Mouse (Mus musculus) cerebellum, adult 8-10 months (tissue): Measurements from ENCODE around the gene Klrg1.

Source experiments
- DNase-seq: peaks from one replicate; pipeline ENCODE4 v3.0.0; 2022

Klrg1 gene

DNA sequence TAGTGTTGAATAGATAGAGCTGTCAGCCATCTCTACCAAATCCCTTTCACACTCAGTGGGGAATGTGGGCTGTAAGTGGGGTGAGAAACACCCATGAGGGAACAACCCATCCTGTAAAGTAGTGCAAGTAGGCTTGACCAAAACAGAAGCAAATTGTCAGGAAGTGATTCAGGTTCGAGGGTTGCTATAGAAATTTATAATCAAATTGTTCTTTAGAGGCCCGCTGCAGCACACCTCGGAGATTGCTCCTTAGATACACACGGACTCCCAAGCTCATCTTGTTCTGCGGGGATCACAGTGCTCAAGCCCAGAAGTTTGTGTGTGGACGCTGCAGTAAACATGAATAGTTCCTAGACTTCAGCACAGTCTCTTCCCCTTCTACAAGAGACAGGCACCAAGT is at the start of gene Klrg1:
TSS of gene Klrg1 (minus strand) at position 101 of the 400 bp plus-strand sequence.
- no peak for DNase-seq

GRCm38 (mm10) chr6:122325361-122325975 is 42.8 kb upstream of the Klrg1 start:
- DNase-seq = no peak

- no peak for DNase-seq
Measured at GRCm38 (mm10) chr6:122318726-122319125, 36.0 kb upstream of the Klrg1 start.

GRCm38 (mm10) chr6:122310187-122310820 is 27.6 kb upstream of the Klrg1 start:
- no peak for DNase-seq

GRCm38 (mm10) chr6:122309446-122309960 is 26.8 kb upstream of the Klrg1 start:
- no peak for DNase-seq

DNA sequence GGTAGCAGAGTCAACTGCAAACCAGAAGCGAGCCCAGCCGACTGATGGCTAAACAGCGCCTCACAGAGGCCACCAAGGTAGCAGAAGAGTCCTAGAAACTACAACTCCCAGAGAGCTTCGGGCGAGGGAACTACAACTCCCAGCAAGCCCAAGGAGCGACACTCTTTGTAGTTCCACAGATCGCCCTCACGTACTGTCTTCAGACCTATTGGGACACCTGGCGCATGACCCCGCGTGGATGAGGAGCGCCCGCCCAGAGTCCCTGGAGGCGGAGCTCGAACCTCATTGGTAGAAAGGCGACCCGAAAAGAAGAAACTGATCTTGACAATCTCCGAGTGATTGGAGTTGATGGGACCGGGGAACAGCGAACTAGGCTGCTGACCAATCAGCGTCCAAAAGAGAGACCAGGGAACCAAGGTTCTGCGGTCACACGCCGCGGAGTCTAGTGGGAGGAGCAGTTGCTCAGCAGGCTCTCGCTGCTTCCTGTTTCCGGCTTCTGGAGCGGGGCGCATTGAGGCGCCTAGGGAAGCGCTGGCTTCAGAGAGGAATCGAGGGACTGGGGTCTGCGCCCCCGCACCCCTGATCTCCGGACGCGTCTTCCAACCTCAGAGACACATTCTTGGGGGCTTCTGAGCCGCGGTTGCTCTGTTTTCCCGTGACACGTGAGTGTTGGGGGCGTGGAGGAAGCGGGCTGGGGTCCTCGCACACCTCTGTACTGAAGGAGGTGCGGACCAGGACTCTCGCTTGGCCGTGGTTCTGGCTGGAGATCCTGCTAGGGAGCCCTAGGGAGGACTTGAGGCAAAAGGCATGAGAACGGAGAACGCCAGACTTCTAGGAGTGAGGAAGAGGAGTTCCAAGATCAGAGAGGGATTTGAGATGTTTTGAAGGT is 26.1 kb upstream of the Klrg1 start, which contains the start of gene M6pr:
TSS of gene M6pr (plus strand) at position 216 of the 889 bp plus-strand sequence.
- peak; percentile 95 for DNase-seq

- no peak for DNase-seq
Measured at GRCm38 (mm10) chr6:122308136-122308504, 25.4 kb upstream of the Klrg1 start.

- DNase-seq = no peak
Measured at GRCm38 (mm10) chr6:122306707-122307106, 24.0 kb upstream of the Klrg1 start.

GRCm38 (mm10) chr6:122304790-122305555 is 22.3 kb upstream of the Klrg1 start:
- DNase-seq = no peak

GRCm38 (mm10) chr6:122304355-122304754 is 21.7 kb upstream of the Klrg1 start:
- peak; percentile 70 for DNase-seq

DNA sequence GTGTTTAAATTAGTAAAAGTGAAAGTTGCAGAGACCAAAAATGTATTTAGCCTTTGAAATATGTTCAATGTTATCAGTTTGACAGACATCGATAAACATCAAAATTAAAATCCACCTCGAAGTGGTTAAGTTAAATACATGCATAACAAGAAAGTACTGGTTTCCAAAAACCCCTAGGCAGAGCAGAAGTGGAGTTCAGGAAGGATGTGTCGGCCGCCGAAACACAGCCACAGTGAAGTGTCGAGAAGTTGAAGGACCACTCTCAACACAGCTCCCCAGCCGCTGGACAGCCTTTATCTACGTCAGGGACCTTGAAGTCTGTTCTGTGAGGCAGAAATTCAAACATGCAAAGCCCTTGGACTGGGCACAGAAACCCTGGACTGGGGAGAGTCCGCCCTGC is 20.8 kb upstream of the Klrg1 start:
- no peak for DNase-seq

DNA sequence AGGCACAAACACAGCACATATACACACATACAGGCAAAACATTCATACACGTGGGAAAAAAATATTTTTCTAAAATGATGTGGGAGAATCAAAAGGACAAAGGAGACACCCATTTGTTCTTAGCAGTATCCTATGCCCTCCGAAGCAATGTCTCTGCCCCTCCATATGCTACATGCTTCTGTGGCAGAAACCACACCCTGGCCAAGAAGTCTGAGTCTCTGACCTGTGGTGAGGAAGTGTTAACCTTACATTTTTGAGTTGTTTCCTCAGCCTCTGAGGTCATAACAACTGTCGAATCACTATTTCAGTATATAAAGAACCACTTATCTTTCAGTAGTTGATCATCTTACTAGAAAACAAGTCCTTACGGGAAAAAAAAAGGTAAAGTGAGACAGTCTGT is 20.0 kb upstream of the Klrg1 start:
- DNase-seq = no peak

GRCm38 (mm10) chr6:122302121-122302520 is 19.4 kb upstream of the Klrg1 start:
- DNase-seq = no peak

GRCm38 (mm10) chr6:122299621-122300133 is 17.0 kb upstream of the Klrg1 start:
- no peak for DNase-seq

- no peak for DNase-seq
Measured at GRCm38 (mm10) chr6:122298223-122298609, 15.5 kb upstream of the Klrg1 start.

- no peak for DNase-seq
Measured at GRCm38 (mm10) chr6:122297279-122298222, 14.9 kb upstream of the Klrg1 start.

- no peak for DNase-seq
Measured at GRCm38 (mm10) chr6:122296918-122297278, 14.2 kb upstream of the Klrg1 start.

- no peak for DNase-seq
Measured at GRCm38 (mm10) chr6:122295242-122295641, 12.6 kb upstream of the Klrg1 start.

DNA sequence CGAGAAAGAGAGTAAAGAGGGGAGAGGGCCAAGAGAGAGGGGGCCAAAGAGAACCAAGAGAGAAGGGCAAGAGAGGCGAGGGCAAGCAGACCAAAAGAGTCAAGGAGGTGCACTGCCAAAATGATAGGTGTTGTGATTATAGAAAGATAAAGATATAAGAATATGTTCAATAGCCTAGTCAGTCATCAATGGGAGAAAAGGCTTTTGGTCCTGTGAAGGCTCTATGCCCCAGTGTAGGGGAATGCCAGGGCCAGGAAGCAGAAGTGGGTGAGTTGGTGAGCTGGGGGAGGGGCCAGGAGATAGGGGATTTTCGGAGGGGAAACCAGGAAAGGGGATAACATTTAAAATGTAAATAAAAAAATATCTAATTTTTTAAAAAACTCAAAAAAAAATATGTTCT is 11.6 kb upstream of the Klrg1 start:
- DNase-seq = no peak

DNA sequence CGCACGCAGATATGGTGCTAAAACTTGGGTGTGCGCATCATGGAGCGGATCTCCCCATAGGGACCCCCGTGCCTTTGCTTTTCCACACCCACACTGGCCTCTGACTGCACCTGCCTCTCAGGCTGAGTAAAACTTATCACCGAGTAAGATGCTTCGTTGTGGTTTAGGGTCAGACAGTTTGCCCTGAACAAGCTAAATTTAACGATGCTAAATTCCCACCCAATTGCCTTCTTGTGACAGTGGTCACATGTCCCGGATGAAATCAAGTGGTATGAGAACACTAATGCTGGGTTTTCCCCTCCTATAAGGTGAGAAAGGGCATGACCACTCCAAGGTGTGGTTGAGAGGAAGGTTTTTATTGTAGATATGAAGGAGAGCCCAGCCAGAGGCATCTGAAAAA is 11.1 kb upstream of the Klrg1 start:
- DNase-seq = no peak

DNA sequence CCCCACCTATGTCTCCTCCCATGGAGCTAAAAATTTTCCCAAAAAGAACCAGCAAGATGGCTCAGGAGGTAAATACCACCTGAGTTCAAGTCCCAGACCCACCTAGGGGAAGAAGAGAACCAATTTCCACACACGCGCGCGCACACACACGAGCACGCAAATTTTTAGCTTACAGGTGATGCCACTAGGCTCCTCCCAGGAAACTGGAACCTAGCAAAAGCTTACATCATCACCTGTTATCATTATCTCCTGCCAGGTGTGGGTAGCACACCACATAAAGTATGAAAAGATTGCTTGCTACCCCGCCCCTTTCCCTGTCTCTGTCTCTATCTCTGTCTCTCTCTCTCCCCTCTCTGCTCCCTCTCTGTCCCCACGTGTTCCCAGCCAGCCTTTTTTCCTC is 10.4 kb upstream of the Klrg1 start:
- no peak for DNase-seq
